Mouse (Mus musculus) cerebellum, postnatal 25 days (tissue): ENCODE measurements around the gene Doc2a.
"Not testable (repeated sequence)": the region's sequence is repeated elsewhere in the genome, so short reads cannot be mapped to it uniquely, and the experiment has no call there.

Experiments used
- DNase-seq, 2 experiments: peaks; one replicate each; pipeline ENCODE4 v3.0.0; 2021; ENCODE audit warnings: mixed read lengths in 2 of 2

Doc2a gene

GRCm38 (mm10) chr7:126869780-126870519 is 22.7 kb downstream of the Doc2a start:
- no peak for DNase-seq

DNA sequence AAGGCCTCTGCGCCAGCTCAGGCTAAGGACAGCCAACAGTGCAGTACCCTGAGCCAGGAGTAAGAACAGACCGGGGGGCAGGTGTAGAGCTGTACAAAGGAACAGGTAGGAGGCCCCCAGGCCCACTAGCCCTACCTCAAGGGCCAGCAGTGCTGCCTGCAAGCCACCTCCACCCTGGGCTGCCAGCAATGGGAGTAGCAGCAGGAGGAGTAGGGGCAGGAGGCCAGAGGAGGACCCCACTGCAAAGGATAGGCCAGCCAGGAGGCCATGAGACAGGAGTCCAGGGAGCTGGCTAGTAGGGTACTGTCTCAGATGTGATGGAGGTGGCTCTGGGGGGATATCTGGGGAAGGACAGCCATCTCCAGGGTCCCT is 23.3 kb downstream of the Doc2a start:
- peak in 1 of 2 experiments; percentile 17 for DNase-seq

- DNase-seq, result no peak
These were observed 30.0 kb downstream of the Doc2a start for GRCm38 (mm10) chr7:126877239-126877638.

DNA sequence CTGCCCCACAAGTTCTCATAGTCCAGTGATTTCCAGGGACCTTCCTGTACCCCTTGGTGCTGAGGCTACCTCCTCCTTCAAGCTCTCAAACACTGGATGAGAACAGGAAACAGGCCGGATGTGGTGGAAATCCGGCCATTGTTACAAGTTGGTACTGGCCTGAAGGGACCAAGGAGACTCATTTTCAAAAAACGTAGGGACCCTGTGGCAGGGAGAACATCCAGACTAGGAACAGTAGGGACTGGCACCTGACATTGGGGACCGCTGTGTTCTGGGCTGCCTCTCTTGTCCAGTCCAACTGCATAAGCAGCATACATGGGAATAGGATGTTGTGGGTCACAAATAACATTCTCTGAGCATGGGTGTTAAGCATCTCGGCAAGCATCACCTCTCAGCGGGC is 33.8 kb downstream of the Doc2a start:
- no peak for DNase-seq

- DNase-seq, result peak; percentile 44 to 46
These were observed 36.5 kb downstream of the Doc2a start for GRCm38 (mm10) chr7:126883731-126884181.

DNA sequence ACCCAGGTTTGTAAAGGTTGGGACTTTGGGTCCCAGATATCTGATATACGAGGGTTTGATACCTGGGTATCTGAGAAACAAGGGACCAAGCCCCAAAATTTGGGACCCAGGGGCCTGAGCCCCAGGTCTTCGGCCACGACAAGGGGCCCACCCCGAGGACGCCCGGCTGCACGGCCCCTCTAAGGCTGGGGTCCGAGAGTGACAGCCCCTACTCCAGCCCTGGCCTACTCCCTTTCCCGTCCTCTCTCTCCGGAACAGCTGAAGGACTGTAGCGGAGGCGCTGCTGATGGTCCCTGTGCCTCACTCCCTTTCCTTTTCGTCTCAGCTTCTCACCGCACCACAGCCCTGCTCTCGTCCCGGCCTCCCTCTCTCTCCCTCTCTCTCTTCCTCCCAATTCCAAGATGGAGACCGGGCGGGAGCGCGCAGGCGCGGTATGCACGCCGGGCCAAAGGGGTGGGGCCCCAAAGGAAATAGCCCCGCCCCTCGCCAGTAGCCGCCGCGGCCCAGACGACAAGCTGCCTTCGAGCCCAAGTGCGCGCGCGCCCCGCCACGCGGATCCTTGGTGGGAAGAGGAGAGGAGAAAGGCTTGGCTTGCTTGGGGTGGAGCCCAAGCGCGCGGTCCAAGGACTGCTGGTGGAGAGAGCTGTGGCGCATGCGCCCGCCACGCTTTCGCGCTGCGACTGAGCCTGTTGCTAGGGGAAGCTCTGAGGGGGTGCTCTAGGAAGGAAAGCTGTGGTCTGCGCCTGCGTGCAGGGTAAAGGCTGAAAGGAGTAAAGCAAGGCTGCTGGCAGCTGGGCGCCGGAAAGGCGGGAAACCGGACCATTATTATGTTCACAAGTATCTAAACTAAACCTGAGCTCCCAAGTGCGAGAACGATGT is 37.3 kb downstream of the Doc2a start, which contains the start of gene Taok2:
Taok2 (minus strand) TSS at position 418 of the 879 bp plus-strand sequence.
- DNase-seq, result peak; percentile 98 to 99

DNA sequence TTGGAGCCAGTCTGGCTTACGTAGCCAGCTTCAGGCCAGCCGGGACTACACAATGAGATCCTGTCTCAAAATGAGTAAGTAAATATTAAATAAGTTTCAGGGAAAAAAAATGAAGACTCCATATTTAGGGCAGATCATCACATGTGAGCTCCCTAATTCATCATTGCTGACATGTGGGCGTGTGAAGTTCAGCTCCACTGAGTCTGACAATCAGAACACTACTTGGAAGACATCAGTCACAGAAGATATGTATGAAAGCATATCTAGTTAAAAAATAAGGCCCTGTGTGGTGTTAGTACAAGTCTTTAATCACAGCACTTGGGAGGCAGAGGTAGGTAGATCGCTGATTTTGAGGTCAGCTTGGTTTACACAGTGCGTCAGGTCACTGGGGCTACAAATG is 40.1 kb downstream of the Doc2a start:
- no peak for DNase-seq

- no peak for DNase-seq
These were observed 41.6 kb downstream of the Doc2a start for GRCm38 (mm10) chr7:126888852-126889251.

- DNase-seq, result peak in 1 of 2 experiments; percentile 24
These were observed 49.7 kb downstream of the Doc2a start for GRCm38 (mm10) chr7:126896912-126897311.

- peak in 1 of 2 experiments; percentile 27 for DNase-seq
These were observed 50.3 kb downstream of the Doc2a start for GRCm38 (mm10) chr7:126897390-126898101.

DNA sequence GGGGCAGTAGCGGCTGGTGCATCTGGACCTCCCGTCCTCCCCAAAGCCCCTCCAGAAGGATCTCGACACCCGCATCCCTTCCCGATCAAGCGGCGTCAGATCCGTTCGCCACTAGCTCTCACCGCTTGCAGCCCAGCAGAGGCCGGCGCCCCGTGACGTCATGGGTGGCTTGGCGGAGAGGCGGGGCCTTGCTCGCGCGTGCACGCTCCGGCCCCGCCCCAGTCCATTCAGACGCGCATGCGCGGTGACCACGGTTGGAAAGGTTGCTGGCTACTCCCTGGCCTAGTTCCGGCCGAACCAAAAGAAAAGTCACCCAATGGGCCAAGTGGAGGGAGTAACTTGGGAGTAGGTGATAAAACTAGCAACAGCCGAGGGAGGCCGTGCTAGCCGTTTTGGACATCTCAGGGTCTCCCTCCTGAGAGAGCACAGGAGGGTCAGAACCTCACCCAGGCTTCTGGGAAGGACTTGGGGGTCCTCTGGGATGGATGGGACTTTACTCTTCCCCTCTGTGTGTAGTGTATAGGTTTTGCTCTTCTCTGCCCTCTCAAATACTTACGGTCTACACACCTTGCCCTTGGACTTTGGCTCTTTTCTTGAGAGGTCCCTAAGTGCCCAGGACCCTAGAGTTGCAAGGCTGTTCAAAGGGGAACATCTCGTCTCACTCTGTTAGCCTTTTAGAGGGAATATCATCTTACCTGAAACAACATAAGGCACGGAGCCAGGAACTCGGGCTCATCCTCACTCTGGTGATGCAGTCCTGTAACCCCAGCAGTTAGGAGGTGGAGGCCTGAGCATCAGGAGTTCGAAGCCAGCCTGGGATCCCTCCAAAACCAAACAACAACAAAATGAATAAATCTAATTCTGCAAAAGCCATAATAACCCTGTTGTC is 51.1 kb downstream of the Doc2a start:
- DNase-seq, result peak; percentile 98 to 100

DNA sequence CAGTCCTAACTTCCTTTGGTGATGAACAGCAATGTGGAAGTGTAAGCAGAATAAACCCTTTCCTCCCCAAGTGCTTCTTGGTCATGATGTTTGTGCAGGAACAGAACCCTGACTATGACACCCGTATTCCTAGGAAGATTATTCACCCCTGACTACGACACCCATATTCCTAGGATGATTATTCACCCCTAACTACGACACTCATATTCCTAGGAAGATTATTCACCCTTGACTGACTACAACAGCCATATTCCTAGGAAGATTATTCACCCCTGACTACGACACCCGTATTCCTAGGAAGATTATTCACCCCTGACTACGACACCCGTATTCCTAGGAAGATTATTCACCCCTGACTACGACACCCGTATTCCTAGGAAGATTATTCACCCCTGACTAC is 52.6 kb downstream of the Doc2a start:
- not testable (repeated sequence) for DNase-seq
